Mouse (Mus musculus): Measurements from ENCODE around the gene Nr3c2. TPM values are rescaled to one million over a fixed set of nuclear protein-coding genes. Genes with fewer than 3 reads are reported as not detected.

Gene Nr3c2
- polyA plus RNA-seq, 1 experiment from 2014 or later, result 2.9 TPM

DNA sequence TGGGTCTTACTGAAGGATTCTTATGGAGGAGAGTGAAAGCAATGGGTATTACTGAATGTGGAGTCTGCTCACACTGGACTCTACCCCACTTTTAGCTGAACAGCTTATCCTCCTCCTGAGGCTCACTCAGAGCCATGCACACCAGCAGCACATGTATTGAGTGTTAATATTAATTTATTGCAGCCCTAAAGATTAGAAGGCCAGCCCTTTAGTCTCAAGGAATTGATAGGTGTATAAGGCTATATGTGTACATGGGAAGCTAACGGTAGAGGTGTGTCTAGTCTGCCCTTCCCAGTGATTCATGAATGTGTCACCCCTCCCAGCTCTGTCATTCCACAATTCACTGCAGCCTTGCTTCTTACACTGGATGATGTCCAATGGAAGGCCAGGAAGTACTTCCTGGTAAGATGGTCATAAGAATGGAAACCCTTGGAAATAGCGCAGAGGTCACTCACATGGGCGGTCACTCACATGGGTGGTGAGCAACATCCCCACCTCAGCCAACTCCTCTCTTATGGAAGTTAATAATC is 156.3 kb downstream of the Nr3c2 start:
- Histone ChIP-seq H3K27ac (ENCODE audit: low read depth) (no peak overlapping the region), H3K9ac (ENCODE audit: low read length) (no peak overlapping the region), H3K36me3 (ENCODE audit: control insufficient read depth, insufficient read depth, low read length) (no peaks in the 10 kb centered on the region), H3K4me1 (replicated peaks; ENCODE audit: control insufficient read depth, insufficient read depth, low read length) (no peaks in the 10 kb centered on the region), H3K9me3 (ENCODE audit: control insufficient read depth, low read length) (no peaks in the 10 kb centered on the region), H3K4me3 (ENCODE audit: low read depth, low read length) (no peak overlapping the region), H3K4me2 (ENCODE audit: low read length) (no peak overlapping the region), H3K27me3 (replicated peaks; ENCODE audit: control insufficient read depth, insufficient read depth, low read length) (no peaks in the 10 kb centered on the region)
- WGBS, result 85% methylated on average over 3 of the region's 3 CpGs
- ATAC-seq (replicated peaks; ENCODE audit: low FRiP score, low TSS enrichment, low read depth) (no peak), DNase-seq (ENCODE audit: low spot score) (no peak)

DNA sequence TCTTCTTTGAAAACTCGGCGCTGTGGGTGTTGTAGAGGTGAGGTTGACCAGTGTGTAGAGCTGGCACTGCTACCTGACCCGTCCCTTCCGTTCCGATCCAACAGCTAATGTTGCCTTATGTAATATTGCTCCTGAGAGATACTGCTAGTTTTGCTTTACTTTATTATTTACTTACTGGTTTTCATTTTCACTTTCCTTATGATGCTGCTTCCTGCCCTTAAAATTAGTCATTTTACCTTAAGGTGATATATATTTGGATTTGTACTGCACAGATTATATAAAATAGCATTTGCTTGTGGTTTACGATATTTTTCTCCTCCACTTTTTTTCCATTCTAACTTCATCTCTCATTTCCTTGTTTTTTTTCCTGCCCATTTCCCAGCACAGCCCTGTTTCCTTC is 157.6 kb downstream of the Nr3c2 start:
- H3K36me3 ChIP-seq (ENCODE audit: control insufficient read depth, insufficient read depth, low read length), result no peaks in the 10 kb centered on the region
- no peak overlapping the region for H3K27ac ChIP-seq (ENCODE audit: low read depth)
- H3K4me2 ChIP-seq (ENCODE audit: low read length), result no peak overlapping the region
- H3K9ac ChIP-seq (ENCODE audit: low read length), result no peak overlapping the region
- DNase-seq (ENCODE audit: low spot score) (no peak), ATAC-seq (replicated peaks; ENCODE audit: low FRiP score, low TSS enrichment, low read depth) (no peak)
- no peaks in the 10 kb centered on the region for H3K9me3 ChIP-seq (ENCODE audit: control insufficient read depth, low read length)
- 93% methylated on average over 6 of the region's 6 CpGs for WGBS
- H3K27me3 ChIP-seq (replicated peaks; ENCODE audit: control insufficient read depth, insufficient read depth, low read length), result no peaks in the 10 kb centered on the region
- no peak overlapping the region for H3K4me3 ChIP-seq (ENCODE audit: low read depth, low read length)
- no peaks in the 10 kb centered on the region for H3K4me1 ChIP-seq (replicated peaks; ENCODE audit: control insufficient read depth, insufficient read depth, low read length)

DNA sequence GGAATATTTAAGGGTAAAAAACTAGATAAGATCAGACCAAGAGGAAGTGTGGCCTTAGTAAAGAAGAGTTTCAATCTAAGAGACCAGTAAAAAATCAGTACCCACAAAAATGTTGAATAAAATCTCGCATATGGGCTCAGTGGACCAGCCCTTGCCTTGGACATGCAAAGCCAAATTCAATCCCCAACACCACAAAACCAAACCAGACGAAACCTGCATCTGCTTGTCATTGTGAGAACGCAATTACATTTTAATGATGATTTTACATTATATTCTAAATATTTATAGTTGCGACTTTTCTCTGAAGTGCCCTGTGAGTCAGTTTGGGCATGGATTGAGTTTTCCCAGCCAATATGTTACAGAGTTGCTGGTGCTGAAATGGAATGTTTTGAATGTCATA is 183.4 kb downstream of the Nr3c2 start:
- Histone ChIP-seq H3K27ac (ENCODE audit: low read depth) (no peak overlapping the region), H3K4me1 (replicated peaks; ENCODE audit: control insufficient read depth, insufficient read depth, low read length) (no peaks in the 10 kb centered on the region), H3K9ac (ENCODE audit: low read length) (no peak overlapping the region), H3K4me2 (ENCODE audit: low read length) (no peak overlapping the region), H3K36me3 (ENCODE audit: control insufficient read depth, insufficient read depth, low read length) (no peaks in the 10 kb centered on the region), H3K9me3 (ENCODE audit: control insufficient read depth, low read length) (no peaks in the 10 kb centered on the region), H3K4me3 (ENCODE audit: low read depth, low read length) (no peak overlapping the region), H3K27me3 (replicated peaks; ENCODE audit: control insufficient read depth, insufficient read depth, low read length) (no peaks in the 10 kb centered on the region)
- 68% methylated on average over 4 of the region's 4 CpGs for WGBS
- ATAC-seq (replicated peaks; ENCODE audit: low FRiP score, low TSS enrichment, low read depth) (no peak), DNase-seq (ENCODE audit: low spot score) (no peak)

DNA sequence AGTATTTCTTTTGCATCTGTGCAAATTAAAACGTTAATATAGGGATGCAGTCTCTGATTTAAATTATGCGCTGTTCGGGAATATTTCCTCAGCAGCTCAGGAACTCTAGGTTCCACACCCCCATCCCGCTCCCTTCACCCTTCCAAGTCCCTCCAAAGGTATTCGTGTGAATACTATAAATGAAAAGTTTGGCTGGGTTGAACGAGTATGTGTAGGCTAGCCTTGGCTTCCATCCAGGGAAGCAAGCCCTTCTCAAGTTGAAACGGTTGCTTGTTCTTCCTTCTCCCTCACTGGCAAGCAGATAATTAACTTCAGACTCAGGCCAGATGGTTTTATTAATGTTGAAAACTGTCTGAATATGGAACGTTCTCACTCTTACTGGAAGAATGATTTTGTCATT is 186.8 kb downstream of the Nr3c2 start:
- no peaks in the 10 kb centered on the region for H3K9me3 ChIP-seq (ENCODE audit: control insufficient read depth, low read length)
- no peaks in the 10 kb centered on the region for H3K4me1 ChIP-seq (replicated peaks; ENCODE audit: control insufficient read depth, insufficient read depth, low read length)
- no peak overlapping the region for H3K4me2 ChIP-seq (ENCODE audit: low read length)
- no peaks in the 10 kb centered on the region for H3K36me3 ChIP-seq (ENCODE audit: control insufficient read depth, insufficient read depth, low read length)
- H3K9ac ChIP-seq (ENCODE audit: low read length), result no peak overlapping the region
- no peak overlapping the region for H3K27ac ChIP-seq (ENCODE audit: low read depth)
- H3K27me3 ChIP-seq (replicated peaks; ENCODE audit: control insufficient read depth, insufficient read depth, low read length), result no peaks in the 10 kb centered on the region
- no peak overlapping the region for H3K4me3 ChIP-seq (ENCODE audit: low read depth, low read length)
- WGBS, result 66% methylated on average over 8 of the region's 8 CpGs
- DNase-seq (ENCODE audit: low spot score), result no peak
- ATAC-seq (replicated peaks; ENCODE audit: low FRiP score, low TSS enrichment, low read depth), result no peak

DNA sequence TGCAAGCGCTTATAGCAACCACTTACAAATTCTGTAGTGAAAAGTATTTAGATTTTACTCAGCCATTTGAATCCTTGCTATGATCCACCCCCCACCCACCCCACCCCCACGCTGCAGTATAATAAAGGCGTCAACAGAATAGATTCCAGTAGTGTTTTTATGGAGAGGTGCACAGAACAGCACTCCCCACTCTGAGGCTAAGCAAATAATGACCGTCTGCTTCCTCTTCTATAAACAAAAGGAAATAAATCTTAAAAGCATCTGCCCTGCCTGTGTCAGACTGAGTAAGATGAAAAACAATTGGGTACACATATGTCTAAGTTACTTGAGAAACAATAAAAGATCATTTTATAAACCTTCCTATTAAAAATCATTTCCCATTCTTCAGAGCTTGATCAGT is 197.5 kb downstream of the Nr3c2 start:
- ATAC-seq (replicated peaks; ENCODE audit: low FRiP score, low TSS enrichment, low read depth) (no peak), DNase-seq (ENCODE audit: low spot score) (no peak)

DNA sequence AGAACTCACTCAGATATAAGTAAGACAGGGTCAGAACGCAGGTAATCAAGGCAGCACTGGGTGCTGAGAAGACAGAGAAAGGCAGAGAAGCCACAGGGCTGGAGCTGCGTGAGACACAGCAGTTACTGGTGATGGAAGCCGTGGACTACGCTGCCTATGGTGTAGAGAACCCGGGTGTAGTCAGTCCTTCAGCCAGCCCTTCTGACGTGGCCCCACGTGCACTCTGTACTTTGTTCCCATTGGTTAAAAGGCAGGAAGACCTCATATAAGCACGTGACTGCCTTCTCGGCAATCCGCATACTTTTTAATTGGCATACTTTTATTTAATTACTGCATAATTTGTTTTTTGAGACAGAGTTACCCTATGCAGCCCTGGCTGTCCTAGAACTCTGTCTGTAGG is 198.9 kb downstream of the Nr3c2 start:
- H3K4me2 ChIP-seq (ENCODE audit: low read length), result no peak overlapping the region
- DNase-seq (ENCODE audit: low spot score) (no peak), ATAC-seq (replicated peaks; ENCODE audit: low FRiP score, low TSS enrichment, low read depth) (no peak)
- H3K27ac ChIP-seq (ENCODE audit: low read depth), result no peak overlapping the region
- 0 out of 2 replicates have a peak, but pooled peaks cover 3% of the 10 kb centered on the region for H3K4me1 ChIP-seq (replicated peaks; ENCODE audit: control insufficient read depth, insufficient read depth, low read length)
- WGBS, result 84% methylated on average over 10 of the region's 10 CpGs
- no peak overlapping the region for H3K4me3 ChIP-seq (ENCODE audit: low read depth, low read length)
- H3K9ac ChIP-seq (ENCODE audit: low read length), result no peak overlapping the region
- H3K9me3 ChIP-seq (ENCODE audit: control insufficient read depth, low read length), result no peaks in the 10 kb centered on the region
- H3K36me3 ChIP-seq (ENCODE audit: control insufficient read depth, insufficient read depth, low read length), result no peaks in the 10 kb centered on the region
- H3K27me3 ChIP-seq (replicated peaks; ENCODE audit: control insufficient read depth, insufficient read depth, low read length), result no peaks in the 10 kb centered on the region

More for the DNA sequence above, 197.5 kb downstream of the Nr3c2 start:
- Histone ChIP-seq H3K4me2 (ENCODE audit: low read length) (no peak overlapping the region), H3K9ac (ENCODE audit: low read length) (no peak overlapping the region), H3K4me1 (replicated peaks; ENCODE audit: control insufficient read depth, insufficient read depth, low read length) (0 out of 2 replicates have a peak, but pooled peaks cover 3% of the 10 kb centered on the region), H3K27ac (ENCODE audit: low read depth) (no peak overlapping the region), H3K27me3 (replicated peaks; ENCODE audit: control insufficient read depth, insufficient read depth, low read length) (no peaks in the 10 kb centered on the region), H3K36me3 (ENCODE audit: control insufficient read depth, insufficient read depth, low read length) (no peaks in the 10 kb centered on the region), H3K9me3 (ENCODE audit: control insufficient read depth, low read length) (no peaks in the 10 kb centered on the region), H3K4me3 (ENCODE audit: low read depth, low read length) (no peak overlapping the region)
- 17% methylated on average over 4 of the region's 4 CpGs for WGBS

DNA sequence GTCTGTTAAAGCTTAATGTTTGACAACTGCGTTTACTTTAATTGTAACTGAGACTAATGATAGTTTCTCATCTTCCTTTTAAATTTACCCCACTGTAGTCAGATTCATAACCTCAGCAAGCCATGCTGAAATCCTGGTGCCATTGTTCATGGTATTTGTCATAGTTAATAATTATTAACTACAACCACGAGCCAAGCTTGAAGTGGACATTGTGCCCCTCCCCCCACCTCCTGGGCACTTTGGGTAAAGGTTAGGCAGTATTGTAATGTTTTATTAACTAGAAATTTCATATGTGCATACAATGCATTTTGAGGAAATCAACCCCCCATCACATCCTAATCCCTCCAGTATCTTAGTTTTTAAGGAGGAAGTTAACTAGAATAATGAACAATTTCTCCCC is 201.1 kb downstream of the Nr3c2 start:
- 51% methylated on average over 2 of the region's 2 CpGs for WGBS
- H3K4me1 ChIP-seq (replicated peaks; ENCODE audit: control insufficient read depth, insufficient read depth, low read length), result 0 out of 2 replicates have a peak, but pooled peaks cover 3% of the 10 kb centered on the region
- H3K4me2 ChIP-seq (ENCODE audit: low read length), result no peak overlapping the region
- no peaks in the 10 kb centered on the region for H3K27me3 ChIP-seq (replicated peaks; ENCODE audit: control insufficient read depth, insufficient read depth, low read length)
- H3K9me3 ChIP-seq (ENCODE audit: control insufficient read depth, low read length), result no peaks in the 10 kb centered on the region
- H3K4me3 ChIP-seq (ENCODE audit: low read depth, low read length), result no peak overlapping the region
- H3K27ac ChIP-seq (ENCODE audit: low read depth), result no peak overlapping the region
- no peak overlapping the region for H3K9ac ChIP-seq (ENCODE audit: low read length)
- no peaks in the 10 kb centered on the region for H3K36me3 ChIP-seq (ENCODE audit: control insufficient read depth, insufficient read depth, low read length)
- ATAC-seq (replicated peaks; ENCODE audit: low FRiP score, low TSS enrichment, low read depth) (no peak), DNase-seq (ENCODE audit: low spot score) (no peak)

DNA sequence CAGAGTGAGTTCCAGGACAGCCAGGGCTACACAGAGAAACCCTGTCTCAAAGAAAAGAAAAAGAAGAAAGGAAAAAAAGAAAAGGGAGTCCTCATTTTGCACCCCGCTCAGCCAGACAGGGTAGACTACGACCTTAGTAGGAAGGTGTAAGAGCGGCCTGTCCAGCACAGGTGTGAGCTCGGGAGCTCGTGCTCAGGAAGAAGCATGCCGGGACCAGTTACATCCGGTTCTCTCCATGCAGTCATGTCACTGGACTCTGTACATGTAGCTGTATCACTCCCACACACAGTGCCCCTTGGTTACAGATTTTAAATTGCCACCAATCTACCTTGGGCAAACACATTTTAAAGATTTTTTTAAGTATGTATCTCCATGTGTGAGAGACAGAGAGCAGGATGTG is 203.6 kb downstream of the Nr3c2 start:
- 87% methylated on average over 7 of the region's 7 CpGs for WGBS
- Histone ChIP-seq H3K4me1 (replicated peaks; ENCODE audit: control insufficient read depth, insufficient read depth, low read length) (no peaks in the 10 kb centered on the region), H3K9me3 (ENCODE audit: control insufficient read depth, low read length) (no peaks in the 10 kb centered on the region), H3K36me3 (ENCODE audit: control insufficient read depth, insufficient read depth, low read length) (no peaks in the 10 kb centered on the region), H3K27me3 (replicated peaks; ENCODE audit: control insufficient read depth, insufficient read depth, low read length) (no peaks in the 10 kb centered on the region), H3K27ac (ENCODE audit: low read depth) (no peak overlapping the region), H3K9ac (ENCODE audit: low read length) (no peak overlapping the region), H3K4me3 (ENCODE audit: low read depth, low read length) (no peak overlapping the region), H3K4me2 (ENCODE audit: low read length) (no peak overlapping the region)
- DNase-seq (ENCODE audit: low spot score) (no peak), ATAC-seq (replicated peaks; ENCODE audit: low FRiP score, low TSS enrichment, low read depth) (no peak)

DNA sequence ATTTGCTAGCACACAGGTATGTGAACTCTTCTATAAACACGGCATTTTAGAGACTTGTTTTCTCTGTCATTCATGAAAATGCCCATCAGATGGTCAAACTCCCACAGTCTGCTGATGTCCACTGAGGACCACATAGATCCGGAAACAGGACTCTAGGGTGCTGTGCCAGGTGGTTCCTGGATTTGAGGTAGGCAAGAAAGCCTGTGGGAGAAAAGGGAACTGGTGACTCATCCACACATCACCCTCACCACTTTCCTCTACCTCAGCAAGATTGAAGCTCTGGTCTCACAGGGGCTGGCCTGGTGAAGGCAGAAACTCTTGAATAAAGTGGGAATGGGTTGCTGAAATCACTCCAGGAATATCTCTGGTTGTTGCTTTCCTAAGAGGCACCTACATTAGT is 213.5 kb downstream of the Nr3c2 start:
- Histone ChIP-seq H3K36me3 (ENCODE audit: control insufficient read depth, insufficient read depth, low read length) (no peaks in the 10 kb centered on the region), H3K4me2 (ENCODE audit: low read length) (no peak overlapping the region), H3K9ac (ENCODE audit: low read length) (no peak overlapping the region), H3K4me1 (replicated peaks; ENCODE audit: control insufficient read depth, insufficient read depth, low read length) (no peaks in the 10 kb centered on the region), H3K27me3 (replicated peaks; ENCODE audit: control insufficient read depth, insufficient read depth, low read length) (no peaks in the 10 kb centered on the region), H3K9me3 (ENCODE audit: control insufficient read depth, low read length) (no peaks in the 10 kb centered on the region), H3K4me3 (ENCODE audit: low read depth, low read length) (no peak overlapping the region), H3K27ac (ENCODE audit: low read depth) (no peak overlapping the region)
- ATAC-seq (replicated peaks; ENCODE audit: low FRiP score, low TSS enrichment, low read depth) (no peak), DNase-seq (ENCODE audit: low spot score) (no peak)
- WGBS, result 91% methylated on average over 2 of the region's 2 CpGs
